Mouse (Mus musculus): Measurements from ENCODE around the gene Ccnjl.

Gene Ccnjl

DNA sequence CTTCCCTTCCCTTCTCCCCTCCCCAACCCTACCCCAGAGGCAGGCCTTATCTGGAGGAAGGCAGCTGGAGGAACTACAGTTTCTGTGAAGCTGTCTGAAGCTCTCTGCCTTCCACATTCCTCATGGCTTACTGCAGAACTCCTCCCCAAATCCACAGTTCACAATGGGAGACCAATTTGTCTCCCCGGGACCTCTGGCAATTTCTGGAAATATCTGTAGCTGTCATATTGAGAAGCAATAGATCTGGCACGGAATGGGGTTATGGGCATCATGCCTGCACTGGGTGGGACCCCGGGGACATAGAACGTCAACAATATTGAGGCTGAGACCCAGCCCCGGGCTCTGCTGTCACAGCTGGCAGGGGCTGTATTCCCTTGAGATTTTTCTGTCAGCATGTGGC lies 89.3 kb downstream of the Ccnjl start:
- TF ChIP-seq GATA4 (IDR thresholded peaks at IDR 0.05; ENCODE audit: insufficient replicate concordance, low read length), result no peak

DNA sequence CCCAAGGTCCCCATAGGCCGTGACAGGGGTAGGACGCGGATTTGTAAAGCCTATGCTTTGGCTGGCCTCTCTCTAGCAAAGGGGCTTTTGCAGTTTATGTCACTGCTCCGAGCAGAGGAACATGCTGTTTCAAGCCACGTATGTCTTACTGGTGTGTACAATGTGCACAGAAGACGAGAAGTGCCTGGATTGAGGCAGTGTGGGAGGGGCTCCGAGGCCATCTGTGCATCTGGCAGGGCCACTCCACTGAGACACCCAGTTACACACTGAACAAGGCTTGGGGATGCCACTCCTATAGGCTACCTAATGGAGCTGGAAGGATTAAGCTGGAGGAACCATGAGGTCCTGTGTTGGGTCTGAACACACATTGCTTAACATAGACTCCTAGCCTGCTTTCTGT lies 89.8 kb downstream of the Ccnjl start:
- no peak for TF ChIP-seq GATA4 (IDR thresholded peaks at IDR 0.05; ENCODE audit: insufficient replicate concordance, low read length)

- TF ChIP-seq GATA4 (IDR thresholded peaks at IDR 0.05; ENCODE audit: insufficient replicate concordance, low read length), result no peak
These were observed 93.2 kb downstream of the Ccnjl start for GRCm38 (mm10) chr11:43621769-43622168.

DNA sequence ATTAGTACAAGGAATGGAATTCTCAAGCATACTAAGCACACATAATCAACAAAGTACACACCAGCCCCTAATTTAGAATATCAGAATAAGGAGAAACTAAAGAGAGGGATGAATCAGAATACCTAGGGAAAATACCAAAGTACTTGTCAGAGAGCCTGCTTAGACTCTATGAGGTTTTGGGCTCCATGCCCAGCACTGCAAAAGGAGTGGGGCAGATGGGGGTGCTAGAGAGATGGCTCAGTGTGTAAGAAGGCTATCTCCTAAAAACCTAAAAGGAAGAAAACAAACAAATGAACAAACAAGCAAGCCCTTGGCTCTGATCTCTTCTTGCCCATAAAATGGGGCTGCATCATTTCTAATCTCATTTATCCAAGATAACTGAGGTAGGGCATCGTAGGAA lies 95.8 kb downstream of the Ccnjl start:
- TF ChIP-seq GATA4 (IDR thresholded peaks at IDR 0.05; ENCODE audit: insufficient replicate concordance, low read length), result no peak

DNA sequence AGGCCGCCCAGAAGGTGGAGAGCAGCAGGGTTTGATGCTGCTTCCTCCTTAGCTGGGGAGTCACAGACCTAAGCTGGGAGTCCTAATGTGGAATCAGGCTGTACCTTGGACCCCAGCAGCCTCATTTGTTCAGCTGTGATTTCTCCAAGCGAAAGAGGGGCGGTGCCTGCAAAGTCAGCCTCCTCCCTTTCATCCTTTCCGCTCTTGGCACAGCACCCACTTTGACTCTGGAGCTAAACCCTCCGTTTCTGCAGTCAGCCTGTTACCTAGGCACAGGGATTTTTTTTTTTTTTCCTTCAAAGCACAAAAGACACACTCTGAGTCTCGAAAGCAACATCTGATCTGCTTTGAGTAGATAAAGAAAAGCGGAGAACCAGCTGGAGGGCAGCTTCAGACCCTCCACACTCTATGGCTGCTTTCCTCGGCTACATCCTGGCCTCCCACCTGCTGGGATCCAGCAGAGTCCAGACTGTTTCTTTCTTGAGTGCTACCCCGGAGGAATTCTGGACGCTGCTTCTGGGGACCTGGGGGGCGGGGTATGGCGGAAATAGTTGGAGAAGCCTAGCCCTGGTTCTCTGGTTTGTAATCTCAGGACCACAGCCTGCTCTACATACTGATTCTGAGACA lies 97.8 kb downstream of the Ccnjl start:
- no peak for TF ChIP-seq GATA4 (IDR thresholded peaks at IDR 0.05; ENCODE audit: insufficient replicate concordance, low read length)

DNA sequence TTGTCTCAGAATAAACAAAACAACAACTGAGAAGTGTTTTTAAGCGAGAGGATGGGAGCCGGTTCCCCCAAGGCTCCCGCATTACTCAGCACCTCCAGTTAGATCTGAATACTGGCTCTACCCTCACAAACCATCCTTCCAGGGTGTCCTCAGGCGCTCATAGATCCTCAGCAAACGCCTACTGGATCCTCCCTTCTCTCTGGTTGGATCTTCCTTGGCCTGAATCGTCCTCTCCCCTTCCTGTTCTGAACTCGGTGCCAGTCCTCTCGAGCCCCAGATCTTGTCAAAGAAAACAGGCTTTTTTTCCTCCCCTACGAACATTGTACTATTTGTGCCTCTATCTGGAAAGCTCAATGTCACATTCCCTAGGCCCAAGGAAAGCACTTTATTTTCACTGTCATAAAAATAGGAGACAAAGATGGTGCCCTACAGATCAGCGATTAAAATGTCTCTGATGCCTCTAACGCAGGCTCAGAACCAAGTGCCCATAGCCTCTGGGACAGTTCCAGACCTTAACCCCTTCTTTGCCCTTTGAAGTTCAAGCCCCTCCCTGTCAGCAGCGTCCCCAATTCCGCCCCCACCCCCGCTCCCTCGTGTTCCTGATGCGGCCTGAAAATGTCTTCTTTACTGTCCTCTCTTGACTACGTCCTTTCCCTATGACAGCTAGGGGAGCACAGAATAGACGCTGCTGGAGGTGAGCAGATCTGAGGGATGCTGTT lies 98.5 kb downstream of the Ccnjl start:
- TF ChIP-seq GATA4 (IDR thresholded peaks at IDR 0.05; ENCODE audit: insufficient replicate concordance, low read length), result no peak

DNA sequence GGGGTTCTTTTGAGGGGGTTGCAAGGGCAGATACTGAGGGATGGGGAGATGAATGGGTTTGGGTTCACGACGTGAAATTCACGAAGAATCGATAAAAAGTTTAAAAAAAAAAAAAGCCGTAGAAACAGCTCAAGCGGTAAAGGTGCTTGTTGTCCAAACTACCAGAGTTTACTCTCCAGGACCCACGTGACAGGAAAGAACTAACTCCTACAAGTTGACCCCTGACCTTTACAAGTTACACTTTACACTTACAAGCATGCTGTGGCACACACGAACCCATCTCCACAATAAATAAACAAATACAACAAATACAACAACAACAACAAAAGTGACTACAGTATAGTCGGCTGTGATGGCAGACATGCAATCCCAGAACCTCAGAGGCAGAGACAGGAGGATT lies 103.1 kb downstream of the Ccnjl start:
- TF ChIP-seq GATA4 (IDR thresholded peaks at IDR 0.05; ENCODE audit: insufficient replicate concordance, low read length), result no peak

DNA sequence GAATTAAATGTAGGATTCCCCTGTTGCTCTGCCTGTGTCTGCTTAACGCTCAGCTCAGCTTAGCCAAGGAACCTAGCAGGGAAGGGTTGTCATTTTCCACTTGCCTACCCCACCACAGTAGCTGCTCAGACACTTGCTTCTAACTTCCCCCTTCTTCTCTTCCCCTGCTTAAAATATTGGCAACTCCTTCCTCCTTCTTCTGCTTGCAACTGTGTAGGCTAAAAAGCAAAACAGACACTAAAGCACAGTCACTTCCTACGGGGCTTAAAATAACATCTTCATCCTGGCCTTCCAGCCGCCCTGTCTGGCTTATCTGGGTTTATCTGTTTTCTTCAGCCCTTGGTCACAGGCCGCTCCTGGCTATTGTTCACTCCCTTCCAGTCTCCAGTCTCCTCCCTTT lies 104.0 kb downstream of the Ccnjl start:
- no peak for TF ChIP-seq GATA4 (IDR thresholded peaks at IDR 0.05; ENCODE audit: insufficient replicate concordance, low read length)

- TF ChIP-seq GATA4 (IDR thresholded peaks at IDR 0.05; ENCODE audit: insufficient replicate concordance, low read length), result no peak
These were observed 104.6 kb downstream of the Ccnjl start for GRCm38 (mm10) chr11:43633165-43633564.

DNA sequence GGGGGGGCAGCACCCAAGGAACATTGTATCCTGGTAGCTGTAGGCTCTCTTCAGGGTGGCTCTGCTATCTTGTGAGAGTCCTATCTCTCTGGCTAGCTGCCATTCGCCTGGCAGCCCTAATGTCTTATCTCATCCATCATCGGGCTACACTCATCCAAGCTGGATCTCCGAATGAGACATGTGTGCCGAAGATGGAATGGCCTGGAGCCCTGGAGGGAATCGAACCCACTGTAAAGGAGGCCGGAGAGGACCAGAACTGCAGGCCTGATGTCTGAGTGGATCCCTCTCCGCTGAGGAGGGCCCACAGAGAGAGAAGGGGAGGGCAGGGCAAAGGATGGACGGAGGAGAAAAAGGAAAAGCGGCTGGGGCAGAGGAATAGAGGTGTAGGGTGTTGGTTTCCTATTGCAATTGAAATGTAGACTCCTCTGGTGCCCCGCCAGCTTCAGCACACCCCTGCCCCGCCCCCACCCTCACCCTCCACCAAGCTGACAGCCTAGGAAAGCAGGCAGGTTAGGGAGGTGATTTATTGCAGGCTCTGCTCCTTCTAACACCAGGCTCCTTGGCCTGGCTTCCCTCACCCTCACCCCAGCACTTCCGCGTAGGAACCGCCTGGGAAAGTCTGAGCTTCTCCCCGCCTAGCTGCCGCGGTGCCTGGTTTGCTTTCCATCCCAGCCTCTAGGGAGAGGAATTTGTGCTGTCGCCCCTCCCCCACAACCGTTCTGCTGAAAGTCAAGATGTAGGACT lies 105.2 kb downstream of the Ccnjl start:
- no peak for TF ChIP-seq GATA4 (IDR thresholded peaks at IDR 0.05; ENCODE audit: insufficient replicate concordance, low read length)

Data from liver, adult (tissue).